Comparison of ENCODE assay signal across 29 mouse cellular contexts in genomic region chr7:75538513-75538912, GRCm38 (mm10).
DNase-seq lines count a peak whose midpoint lies in the region; ATAC-seq and TF ChIP-seq lines count a peak whose summit lies in the region.
"Had no signal": no experiment of that assay in that cellular context is flagged by ENCODE, and none has a peak within 500 bp of the region (broad histone marks: within the 10 kb centered on the region; RNA-seq: fewer than 3 reads in every experiment).

No protein-coding gene starts in this region.

- no peaks in the 10 kb centered on the region for H3K27me3 ChIP-seq in heart, embryonic 10.5 days (ENCODE audit: insufficient read depth, poor library complexity, severe bottlenecking)
- H3K27me3 ChIP-seq in lung, postnatal 0 days (replicated peaks; ENCODE audit: insufficient read depth, low read length) = no peaks in the 10 kb centered on the region
- H3K27me3 ChIP-seq: Patski had no signal

- 0 out of 2 replicates have a peak overlapping the region, but pooled peaks have one; percentile 3 for H3K27ac ChIP-seq in heart, embryonic 10.5 days
- no peak overlapping the region for H3K27ac ChIP-seq in lung, postnatal 0 days (ENCODE audit: low read length)
- H3K27ac ChIP-seq: hindbrain, embryonic 14.5 days; liver, embryonic 14.5 days had no signal

- no peak for TF ChIP-seq EP300 in lung, postnatal 0 days (IDR thresholded peaks at IDR 0.05)

- no peak overlapping the region for H3K9ac ChIP-seq in lung, postnatal 0 days (replicated peaks; ENCODE audit: low read depth)
- H3K9ac ChIP-seq: forebrain, postnatal 0 days; hindbrain, embryonic 14.5 days; liver, embryonic 14.5 days had no signal

- no peak for ATAC-seq in lung, postnatal 0 days
- ATAC-seq: forebrain, postnatal 0 days; midbrain, embryonic 16.5 days; Patski had no signal

- no peak overlapping the region for H3K4me2 ChIP-seq in lung, postnatal 0 days (replicated peaks; ENCODE audit: low read depth, low read length)
- H3K4me2 ChIP-seq: heart, embryonic 11.5 days; hindbrain, embryonic 14.5 days; midbrain, embryonic 11.5 days had no signal

- H3K36me3 ChIP-seq in heart, embryonic 10.5 days = no peaks in the 10 kb centered on the region; the same call in 1 of the 2 replicates
- no peaks in the 10 kb centered on the region for H3K36me3 ChIP-seq in lung, postnatal 0 days (ENCODE audit: insufficient read depth, low read length)
- H3K36me3 ChIP-seq: G1E had no signal

- 0 out of 2 replicates have a peak, but pooled peaks cover 6% of the 10 kb centered on the region for H3K4me1 ChIP-seq in heart, embryonic 10.5 days
- H3K4me1 ChIP-seq in lung, postnatal 0 days (ENCODE audit: insufficient read depth, low read depth, low read length) = no peaks in the 10 kb centered on the region

- WGBS in heart, embryonic 10.5 days = 58% methylated on average over 3 of the region's 3 CpGs
- 92% methylated on average over 3 of the region's 3 CpGs for WGBS in lung, postnatal 0 days

- no peaks in the 10 kb centered on the region for H3K9me3 ChIP-seq in heart, embryonic 10.5 days
- no peaks in the 10 kb centered on the region for H3K9me3 ChIP-seq in lung, postnatal 0 days (ENCODE audit: low read length)
- H3K9me3 ChIP-seq: G1E had no signal

- no peak for TF ChIP-seq CTCF in lung, postnatal 0 days (IDR thresholded peaks at IDR 0.05)

- no peak overlapping the region for H3K4me3 ChIP-seq in heart, embryonic 10.5 days
- H3K4me3 ChIP-seq in lung, postnatal 0 days (ENCODE audit: low read depth, low read length) = no peak overlapping the region
- H3K4me3 ChIP-seq: erythroblast, embryonic 14.5 days had no signal

- DNase-seq in heart, embryonic 10.5 days (ENCODE audit: low spot score) = no peak
- DNase-seq in heart, postnatal 4 days = no peak
- DNase-seq in lung, postnatal 36 days = peak; percentile 41
- no peak for DNase-seq in lung, postnatal 0 days (ENCODE audit: low spot score)
- DNase-seq in layer of hippocampus, postnatal 14 days (ENCODE audit: low spot score in 2 of 2) = peak; percentile 31 to 33
- DNase-seq in adrenal gland, postnatal 25 days = no peak
- no peak for DNase-seq in left cerebral cortex, adult 8-10 months (ENCODE audit: low spot score in 2 of 2)
- DNase-seq: adrenal gland, postnatal 10 days; cerebellum, adult 11-12 months; cerebellum, adult 9-11 months; forebrain, postnatal 0 days; heart, postnatal 36 days; kidney, adult 11 months; kidney, postnatal 14 days; liver; lung, adult 2 months; lung, postnatal 14 days; right cerebral cortex, adult 18-20 months; spleen, adult 18-20 months; thymus, adult 18-20 months; thymus, postnatal 25 days had no signal

Comparison
In these comparisons a context has a peak if more than half of its experiments do, and no peak if none do; other contexts are left out.
1. DNase-seq: peak in lung, postnatal 36 days (single experiment) and layer of hippocampus, postnatal 14 days (2 of 2); none in heart, embryonic 10.5 days (single experiment), heart, postnatal 4 days (single experiment), lung, postnatal 0 days (single experiment), adrenal gland, postnatal 25 days (single experiment) and left cerebral cortex, adult 8-10 months (0 of 2).